Mouse (Mus musculus): ENCODE data around the gene Serpina6. TPM values are rescaled to one million over a fixed set of nuclear protein-coding genes. Genes with fewer than 3 reads are reported as not detected.
A peak's percentile ranks its signal among the peaks of the same experiment; 100 is the strongest.

The Serpina6 gene
- polyA plus RNA-seq, 1 experiment from 2014 or later = 0.53 TPM

DNA sequence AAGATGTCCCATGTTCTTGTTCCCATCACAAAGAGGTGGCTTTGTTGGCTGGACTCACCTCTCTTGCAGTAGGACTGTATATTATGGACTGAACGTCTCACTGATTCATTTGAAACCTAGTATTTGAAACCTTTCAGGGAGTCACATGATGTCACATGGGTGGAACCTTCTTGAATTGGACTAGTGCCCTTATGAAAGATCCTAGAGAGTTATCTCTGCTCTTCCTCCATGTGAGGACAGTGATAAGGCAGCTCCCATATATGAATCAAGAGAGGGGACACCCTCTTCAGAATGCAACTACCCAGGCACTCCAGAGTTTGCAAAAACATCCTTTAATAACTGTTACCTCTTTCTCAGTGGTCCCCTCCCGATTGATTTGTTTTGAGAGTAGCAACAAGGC lies 10.7 kb downstream of the Serpina6 start:
- Histone ChIP-seq H3K9ac (ENCODE audit: low read length) (no peak overlapping the region), H3K9me3 (ENCODE audit: control insufficient read depth, low read length) (no peaks in the 10 kb centered on the region), H3K4me2 (ENCODE audit: low read depth, severe bottlenecking) (no peak overlapping the region), H3K36me3 (ENCODE audit: control insufficient read depth, insufficient read depth, low read length) (no peaks in the 10 kb centered on the region), H3K4me3 (ENCODE audit: low read depth, low read length) (no peak overlapping the region), H3K27ac (replicated peaks; ENCODE audit: low read depth, low read length) (no peak overlapping the region), H3K27me3 (ENCODE audit: control insufficient read depth, insufficient read depth, low read length) (no peaks in the 10 kb centered on the region), H3K4me1 (ENCODE audit: control insufficient read depth, insufficient read depth, low read length) (no peaks in the 10 kb centered on the region)
- DNase-seq (ENCODE audit: low spot score) = no peak
- ATAC-seq (ENCODE audit: insufficient number of reproducible peaks, low FRiP score, low TSS enrichment, low read depth) = no peak
- WGBS = 78% methylated on average over 2 of the region's 2 CpGs

- Histone ChIP-seq H3K9ac (ENCODE audit: low read length) (no peak overlapping the region), H3K27me3 (ENCODE audit: control insufficient read depth, insufficient read depth, low read length) (no peaks in the 10 kb centered on the region), H3K9me3 (ENCODE audit: control insufficient read depth, low read length) (no peaks in the 10 kb centered on the region), H3K4me1 (ENCODE audit: control insufficient read depth, insufficient read depth, low read length) (no peaks in the 10 kb centered on the region), H3K4me2 (ENCODE audit: low read depth, severe bottlenecking) (no peak overlapping the region), H3K4me3 (ENCODE audit: low read depth, low read length) (no peak overlapping the region), H3K27ac (replicated peaks; ENCODE audit: low read depth, low read length) (no peak overlapping the region), H3K36me3 (ENCODE audit: control insufficient read depth, insufficient read depth, low read length) (no peaks in the 10 kb centered on the region)
- no peak for DNase-seq (ENCODE audit: low spot score)
- ATAC-seq (ENCODE audit: insufficient number of reproducible peaks, low FRiP score, low TSS enrichment, low read depth) = no peak
- WGBS = 49% methylated on average over 5 of the region's 5 CpGs
These were observed 12.4 kb downstream of the Serpina6 start for GRCm38 (mm10) chr12:103644601-103645000.

GRCm38 (mm10) chr12:103643818-103644217 lies 13.2 kb downstream of the Serpina6 start:
- no peak overlapping the region for H3K9ac ChIP-seq (ENCODE audit: low read length)
- no peak for DNase-seq (ENCODE audit: low spot score)
- H3K27me3 ChIP-seq (ENCODE audit: control insufficient read depth, insufficient read depth, low read length) = no peaks in the 10 kb centered on the region
- no peak for ATAC-seq (ENCODE audit: insufficient number of reproducible peaks, low FRiP score, low TSS enrichment, low read depth)
- H3K4me3 ChIP-seq (ENCODE audit: low read depth, low read length) = no peak overlapping the region
- H3K4me1 ChIP-seq (ENCODE audit: control insufficient read depth, insufficient read depth, low read length) = no peaks in the 10 kb centered on the region
- no peak overlapping the region for H3K4me2 ChIP-seq (ENCODE audit: low read depth, severe bottlenecking)
- 82% methylated on average over 3 of the region's 3 CpGs for WGBS
- H3K27ac ChIP-seq (replicated peaks; ENCODE audit: low read depth, low read length) = no peak overlapping the region
- no peaks in the 10 kb centered on the region for H3K36me3 ChIP-seq (ENCODE audit: control insufficient read depth, insufficient read depth, low read length)
- no peaks in the 10 kb centered on the region for H3K9me3 ChIP-seq (ENCODE audit: control insufficient read depth, low read length)

DNA sequence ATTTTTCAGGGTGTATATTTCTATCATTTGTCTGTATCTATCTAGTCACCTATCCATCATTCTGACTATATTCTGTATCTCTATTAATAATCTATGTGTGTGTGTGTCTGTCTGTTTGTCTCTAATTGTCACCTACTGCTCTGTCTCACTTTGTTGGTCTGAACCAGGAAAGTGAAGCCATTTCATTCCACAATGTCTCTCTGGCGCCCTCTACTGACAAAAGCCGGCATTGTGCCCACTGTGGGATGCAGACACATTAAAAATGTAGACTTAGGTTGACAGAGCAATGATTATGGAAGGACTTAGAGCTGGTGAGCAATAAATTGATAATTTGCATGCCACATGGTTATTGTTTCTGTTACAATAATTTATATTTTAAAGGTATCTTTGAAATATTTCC lies 13.7 kb downstream of the Serpina6 start:
- Histone ChIP-seq H3K27ac (replicated peaks; ENCODE audit: low read depth, low read length) (no peak overlapping the region), H3K27me3 (ENCODE audit: control insufficient read depth, insufficient read depth, low read length) (no peaks in the 10 kb centered on the region), H3K4me2 (ENCODE audit: low read depth, severe bottlenecking) (no peak overlapping the region), H3K36me3 (ENCODE audit: control insufficient read depth, insufficient read depth, low read length) (no peaks in the 10 kb centered on the region), H3K9ac (ENCODE audit: low read length) (no peak overlapping the region), H3K4me1 (ENCODE audit: control insufficient read depth, insufficient read depth, low read length) (no peaks in the 10 kb centered on the region), H3K4me3 (ENCODE audit: low read depth, low read length) (no peak overlapping the region), H3K9me3 (ENCODE audit: control insufficient read depth, low read length) (no peaks in the 10 kb centered on the region)
- no peak for ATAC-seq (ENCODE audit: insufficient number of reproducible peaks, low FRiP score, low TSS enrichment, low read depth)
- peak; percentile 90 for DNase-seq (ENCODE audit: low spot score)
- WGBS = 0% methylated on average over 2 of the region's 2 CpGs

DNA sequence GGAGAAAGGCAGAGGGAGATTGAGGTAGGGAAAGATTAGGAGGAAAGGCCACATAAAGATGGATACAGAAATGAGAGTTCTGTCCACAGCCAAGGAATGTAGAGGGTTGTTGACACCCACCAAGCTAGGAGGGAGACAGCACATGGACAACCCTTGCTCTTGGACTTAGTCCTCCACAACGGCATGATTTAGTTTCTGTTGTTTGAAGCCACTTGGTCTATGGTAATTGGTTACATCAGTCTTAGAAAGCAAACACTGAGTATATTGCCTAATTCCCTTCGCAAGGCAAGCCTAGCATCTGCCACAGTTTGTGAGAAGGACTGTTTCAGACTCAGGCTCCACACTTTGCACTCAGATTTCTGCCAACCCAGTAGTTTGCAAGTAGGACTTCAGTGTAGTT lies 21.2 kb downstream of the Serpina6 start:
- H3K36me3 ChIP-seq (ENCODE audit: control insufficient read depth, insufficient read depth, low read length) = no peaks in the 10 kb centered on the region
- no peaks in the 10 kb centered on the region for H3K9me3 ChIP-seq (ENCODE audit: control insufficient read depth, low read length)
- no peaks in the 10 kb centered on the region for H3K27me3 ChIP-seq (ENCODE audit: control insufficient read depth, insufficient read depth, low read length)
- no peak overlapping the region for H3K4me2 ChIP-seq (ENCODE audit: low read depth, severe bottlenecking)
- DNase-seq (ENCODE audit: low spot score) (no peak), ATAC-seq (ENCODE audit: insufficient number of reproducible peaks, low FRiP score, low TSS enrichment, low read depth) (no peak)
- 85% methylated on average over 2 of the region's 2 CpGs for WGBS
- H3K27ac ChIP-seq (replicated peaks; ENCODE audit: low read depth, low read length) = no peak overlapping the region
- H3K4me3 ChIP-seq (ENCODE audit: low read depth, low read length) = no peak overlapping the region
- H3K9ac ChIP-seq (ENCODE audit: low read length) = no peak overlapping the region
- H3K4me1 ChIP-seq (ENCODE audit: control insufficient read depth, insufficient read depth, low read length) = no peaks in the 10 kb centered on the region

DNA sequence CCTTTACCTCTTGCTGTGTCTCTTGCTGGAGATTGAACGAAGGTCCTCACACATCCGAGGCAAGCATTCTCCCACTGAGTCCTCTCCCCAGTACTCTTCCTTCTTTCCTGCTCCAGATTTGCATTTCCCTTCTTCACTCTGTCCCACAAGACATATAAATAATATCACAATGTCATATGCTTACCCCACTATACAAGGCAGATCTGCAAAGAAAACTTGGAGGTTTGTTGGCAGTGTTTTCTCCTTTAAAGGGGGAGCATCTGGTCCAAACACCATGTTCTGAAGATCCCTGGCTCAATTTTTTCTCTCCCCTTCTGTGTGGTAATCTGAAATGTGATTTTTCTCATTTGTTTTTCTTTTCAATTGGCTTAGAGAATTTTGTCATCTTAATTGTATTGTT lies 22.6 kb downstream of the Serpina6 start:
- Histone ChIP-seq H3K9me3 (ENCODE audit: control insufficient read depth, low read length) (no peaks in the 10 kb centered on the region), H3K36me3 (ENCODE audit: control insufficient read depth, insufficient read depth, low read length) (no peaks in the 10 kb centered on the region), H3K27me3 (ENCODE audit: control insufficient read depth, insufficient read depth, low read length) (no peaks in the 10 kb centered on the region), H3K4me1 (ENCODE audit: control insufficient read depth, insufficient read depth, low read length) (no peaks in the 10 kb centered on the region), H3K4me2 (ENCODE audit: low read depth, severe bottlenecking) (no peak overlapping the region), H3K9ac (ENCODE audit: low read length) (no peak overlapping the region), H3K27ac (replicated peaks; ENCODE audit: low read depth, low read length) (no peak overlapping the region), H3K4me3 (ENCODE audit: low read depth, low read length) (no peak overlapping the region)
- ATAC-seq (ENCODE audit: insufficient number of reproducible peaks, low FRiP score, low TSS enrichment, low read depth) = no peak
- DNase-seq (ENCODE audit: low spot score) = no peak
- WGBS = 80% methylated on average over 2 of the region's 2 CpGs

DNA sequence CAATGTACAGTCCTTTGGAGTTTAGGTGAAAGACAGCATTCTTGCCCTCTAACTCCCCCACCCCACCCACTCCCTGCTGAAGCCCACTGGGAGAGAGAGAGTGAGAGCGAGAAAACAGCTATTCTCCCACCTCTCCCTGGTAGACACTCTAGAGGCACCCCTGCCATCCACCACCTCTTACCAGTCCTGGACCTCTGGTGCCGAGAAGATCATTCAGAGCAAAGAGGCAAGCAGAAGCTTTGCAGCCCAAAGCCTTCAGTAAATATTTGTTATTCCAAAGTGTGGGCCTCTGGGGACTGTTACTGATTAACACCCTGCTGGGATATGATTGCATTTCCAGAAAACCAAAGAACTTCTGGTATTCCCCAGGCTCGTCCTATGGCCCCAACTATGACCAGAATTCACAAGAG lies 25.8 kb downstream of the Serpina6 start, which contains the start of gene Serpina10:
Serpina10 (minus strand) TSS at position 242 of the 410 bp plus-strand sequence.
- no peak for ATAC-seq (ENCODE audit: insufficient number of reproducible peaks, low FRiP score, low TSS enrichment, low read depth)
- no peaks in the 10 kb centered on the region for H3K4me1 ChIP-seq (ENCODE audit: control insufficient read depth, insufficient read depth, low read length)
- no peak for DNase-seq (ENCODE audit: low spot score)
- no peaks in the 10 kb centered on the region for H3K36me3 ChIP-seq (ENCODE audit: control insufficient read depth, insufficient read depth, low read length)
- H3K9ac ChIP-seq (ENCODE audit: low read length) = no peak within 1 kb of the TSS
- no peaks in the 10 kb centered on the region for H3K27me3 ChIP-seq (ENCODE audit: control insufficient read depth, insufficient read depth, low read length)
- no peak within 1 kb of the TSS for H3K4me2 ChIP-seq (ENCODE audit: low read depth, severe bottlenecking)
- whole genome bisulfite sequencing = 61% methylated on average over 3 of the region's 3 CpGs
- H3K4me3 ChIP-seq (ENCODE audit: low read depth, low read length) = no peak within 1 kb of the TSS
- H3K9me3 ChIP-seq (ENCODE audit: control insufficient read depth, low read length) = no peaks in the 10 kb centered on the region
- no peak within 1 kb of the TSS for H3K27ac ChIP-seq (replicated peaks; ENCODE audit: low read depth, low read length)

GRCm38 (mm10) chr12:103616860-103617261 lies 40.2 kb downstream of the Serpina6 start:
- H3K27ac ChIP-seq (replicated peaks; ENCODE audit: low read depth, low read length) = no peak overlapping the region
- H3K4me2 ChIP-seq (ENCODE audit: low read depth, severe bottlenecking) = no peak overlapping the region
- no peaks in the 10 kb centered on the region for H3K27me3 ChIP-seq (ENCODE audit: control insufficient read depth, insufficient read depth, low read length)
- H3K36me3 ChIP-seq (ENCODE audit: control insufficient read depth, insufficient read depth, low read length) = no peaks in the 10 kb centered on the region
- ATAC-seq (ENCODE audit: insufficient number of reproducible peaks, low FRiP score, low TSS enrichment, low read depth) = no peak
- no peak for DNase-seq (ENCODE audit: low spot score)
- H3K9ac ChIP-seq (ENCODE audit: low read length) = no peak overlapping the region
- H3K4me3 ChIP-seq (ENCODE audit: low read depth, low read length) = no peak overlapping the region
- H3K4me1 ChIP-seq (ENCODE audit: control insufficient read depth, insufficient read depth, low read length) = no peaks in the 10 kb centered on the region
- WGBS = 75% methylated on average over 10 of the region's 10 CpGs
- no peaks in the 10 kb centered on the region for H3K9me3 ChIP-seq (ENCODE audit: control insufficient read depth, low read length)

DNA sequence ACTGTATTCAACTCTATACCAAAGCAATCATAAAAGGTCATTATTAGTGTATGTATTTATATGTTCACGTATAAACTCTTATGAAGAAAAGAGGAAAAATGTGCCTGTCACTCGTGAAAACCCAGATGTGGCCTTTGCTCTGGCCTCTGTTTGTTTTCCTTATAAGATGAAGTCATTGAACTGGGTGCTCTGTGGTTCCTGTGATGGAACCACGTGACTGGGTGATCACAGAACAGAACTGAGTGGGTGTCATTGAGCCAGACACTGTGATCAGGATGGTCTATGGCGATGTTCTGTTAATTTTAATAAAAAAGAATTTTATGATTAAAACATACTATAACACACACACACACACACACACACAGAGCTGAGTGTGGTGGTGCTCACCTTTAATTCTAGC lies 41.3 kb downstream of the Serpina6 start:
- H3K4me1 ChIP-seq (ENCODE audit: control insufficient read depth, insufficient read depth, low read length) = no peaks in the 10 kb centered on the region
- H3K27ac ChIP-seq (replicated peaks; ENCODE audit: low read depth, low read length) = no peak overlapping the region
- no peaks in the 10 kb centered on the region for H3K27me3 ChIP-seq (ENCODE audit: control insufficient read depth, insufficient read depth, low read length)
- H3K9ac ChIP-seq (ENCODE audit: low read length) = no peak overlapping the region
- H3K4me3 ChIP-seq (ENCODE audit: low read depth, low read length) = no peak overlapping the region
- H3K36me3 ChIP-seq (ENCODE audit: control insufficient read depth, insufficient read depth, low read length) = no peaks in the 10 kb centered on the region
- DNase-seq (ENCODE audit: low spot score) = no peak
- WGBS = 85% methylated on average over 4 of the region's 4 CpGs
- ATAC-seq (ENCODE audit: insufficient number of reproducible peaks, low FRiP score, low TSS enrichment, low read depth) = no peak
- H3K4me2 ChIP-seq (ENCODE audit: low read depth, severe bottlenecking) = no peak overlapping the region
- H3K9me3 ChIP-seq (ENCODE audit: control insufficient read depth, low read length) = no peaks in the 10 kb centered on the region
